Mouse (Mus musculus) kidney, postnatal 0 days (tissue): ENCODE data around the gene Asxl1. TPM values are rescaled to one million over a fixed set of nuclear protein-coding genes. Genes with fewer than 3 reads are reported as not detected.

Experiments used
- ATAC-seq: fragments of 200-750 bp; cut with Nextera tagmentation; replicated peaks from 2 replicates; pipeline ENCODE4 v1.8.0; 2017; ENCODE audit warnings: low read depth, moderate number of reproducible peaks, moderate TSS enrichment, moderate library complexity; ENCODE audit not compliant: low FRiP score
- DNase-seq: peaks from one replicate; pipeline ENCODE4 v3.0.0-alpha.2; 2016; ENCODE audit warnings: low spot score
- H3K27ac ChIP-seq: fragments of 300-500 bp; sonication (generic); 2 replicates; pipeline ENCODE4 v1.5.1; 2014; ENCODE audit warnings: mild to moderate bottlenecking
- H3K27me3 ChIP-seq: fragments of 300-500 bp; sonication (generic); 2 replicates; pipeline ENCODE4 v1.6.1; 2014; ENCODE audit warnings: low read length, mixed read lengths; ENCODE audit not compliant: insufficient read depth
- H3K36me3 ChIP-seq: fragments of 300-500 bp; sonication (generic); 2 replicates; pipeline ENCODE4 v1.6.1; 2014; ENCODE audit warnings: low read length, mixed read lengths; ENCODE audit not compliant: insufficient read depth
- H3K4me1 ChIP-seq: fragments of 300-500 bp; sonication (generic); replicated peaks from 2 replicates; pipeline ENCODE4 v1.6.1; 2014; ENCODE audit warnings: antibody characterized with exemption, low read length, mixed read lengths; ENCODE audit not compliant: insufficient read depth
- H3K4me2 ChIP-seq: fragments of 300-500 bp; sonication (generic); 2 replicates; pipeline ENCODE4 v1.6.1; 2014; ENCODE audit warnings: mild to moderate bottlenecking, low read length, moderate library complexity, mixed read lengths
- H3K4me3 ChIP-seq: fragments of 300-500 bp; sonication (generic); replicated peaks from 2 replicates; pipeline ENCODE4 v1.5.1; 2014; ENCODE audit warnings: low read depth, low read length
- H3K9ac ChIP-seq: fragments of 300-500 bp; sonication (generic); 2 replicates; pipeline ENCODE4 v1.6.1; 2014; ENCODE audit warnings: low read depth, low read length
- H3K9me3 ChIP-seq: fragments of 300-500 bp; sonication (generic); replicated peaks from 2 replicates; pipeline ENCODE4 v1.6.1; 2016; ENCODE audit warnings: low read length, inconsistent platforms, mixed read lengths
- CTCF ChIP-seq: IDR thresholded peaks from 2 replicates; pipeline ENCODE4 v1.5.1; 2016; ENCODE audit warnings: antibody characterized with exemption, low read depth, mild to moderate bottlenecking, moderate library complexity
- WGBS: fragments of 180-500 bp; shearing (Covaris S2); extraction: QIAGEN DNeasy Blood & Tissue Kit; methylation state at CpG from one replicate; pipeline ENCODE4 v1.1.7; 2014; 5-methylcytosine and 5-hydroxymethylcytosine counted together
- polyA plus RNA-seq: library from polyadenylated mRNA; unstranded; fragments of >200 nt; fragmentation: Nextera tagmentation; extraction: Ambion mirVana; gene quantifications from 2 replicates; pipeline ENCODE4 v1.2.1, GENCODE M21; 2015

Gene Asxl1
- polyA plus RNA-seq, 1 experiment from 2014 or later, result 14.1 TPM

- Histone ChIP-seq H3K4me1 (peaks cover 18% of the 10 kb centered on the region; the same call in 1 of the 2 replicates), H3K4me2 (no peak overlapping the region), H3K36me3 (0 out of 2 replicates have a peak, but pooled peaks cover 2% of the 10 kb centered on the region), H3K9ac (peak overlapping the region; percentile 32; the same call in 1 of the 2 replicates), H3K9me3 (no peaks in the 10 kb centered on the region), H3K27me3 (no peaks in the 10 kb centered on the region), H3K27ac (peak overlapping the region; percentile 64), H3K4me3 (no peak overlapping the region)
- 72% methylated on average over 4 of the region's 4 CpGs for WGBS
- DNase-seq (no peak), ATAC-seq (no peak)
- no peak for TF ChIP-seq CTCF
Observed at GRCm38 (mm10) chr2:153425124-153425844, 79.7 kb downstream of the Asxl1 start.

- H3K9ac ChIP-seq, result no peak overlapping the region
- H3K36me3 ChIP-seq, result peaks cover 5% of the 10 kb centered on the region; the same call in 1 of the 2 replicates
- no peaks in the 10 kb centered on the region for H3K9me3 ChIP-seq
- H3K27ac ChIP-seq, result peak overlapping the region; percentile 64
- no peak overlapping the region for H3K4me2 ChIP-seq
- no peak for TF ChIP-seq CTCF
- 68% methylated on average over 9 of the region's 9 CpGs for WGBS
- ATAC-seq (no peak), DNase-seq (no peak)
- no peaks in the 10 kb centered on the region for H3K27me3 ChIP-seq
- peaks cover 20% of the 10 kb centered on the region; the same call in 1 of the 2 replicates for H3K4me1 ChIP-seq
- H3K4me3 ChIP-seq, result no peak overlapping the region
Observed at GRCm38 (mm10) chr2:153425998-153426670, 80.5 kb downstream of the Asxl1 start.

- Histone ChIP-seq H3K4me3 (no peak overlapping the region), H3K9me3 (no peaks in the 10 kb centered on the region), H3K9ac (no peak overlapping the region), H3K27ac (no peak overlapping the region), H3K4me2 (no peak overlapping the region), H3K4me1 (peaks cover 28% of the 10 kb centered on the region; the same call in 1 of the 2 replicates), H3K27me3 (no peaks in the 10 kb centered on the region), H3K36me3 (peaks cover 5% of the 10 kb centered on the region; the same call in 1 of the 2 replicates)
- ATAC-seq (no peak), DNase-seq (no peak)
- no peak for TF ChIP-seq CTCF
- WGBS, result 37% methylated on average over 2 of the region's 2 CpGs
Observed at GRCm38 (mm10) chr2:153426931-153427330, 81.3 kb downstream of the Asxl1 start.

- Histone ChIP-seq H3K9ac (no peak overlapping the region), H3K4me3 (no peak overlapping the region), H3K4me1 (peaks cover 40% of the 10 kb centered on the region; the same call in 1 of the 2 replicates), H3K27ac (no peak overlapping the region), H3K9me3 (no peaks in the 10 kb centered on the region), H3K27me3 (no peaks in the 10 kb centered on the region), H3K36me3 (peaks cover 10% of the 10 kb centered on the region; the same call in 1 of the 2 replicates), H3K4me2 (no peak overlapping the region)
- WGBS, result 65% methylated on average over 2 of the region's 2 CpGs
- no peak for DNase-seq
- no peak for ATAC-seq
- TF ChIP-seq CTCF, result no peak
Observed at GRCm38 (mm10) chr2:153428485-153428884, 82.9 kb downstream of the Asxl1 start.

GRCm38 (mm10) chr2:153430571-153430970 lies 84.9 kb downstream of the Asxl1 start:
- 87% methylated on average over 1 of the region's 1 CpGs for WGBS
- no peak overlapping the region for H3K27ac ChIP-seq
- no peak for TF ChIP-seq CTCF
- H3K4me3 ChIP-seq, result no peak overlapping the region
- peaks cover 10% of the 10 kb centered on the region; the same call in 1 of the 2 replicates for H3K36me3 ChIP-seq
- no peaks in the 10 kb centered on the region for H3K27me3 ChIP-seq
- no peak for DNase-seq
- no peak for ATAC-seq
- no peak overlapping the region for H3K4me2 ChIP-seq
- H3K9me3 ChIP-seq, result no peaks in the 10 kb centered on the region
- no peak overlapping the region for H3K9ac ChIP-seq
- H3K4me1 ChIP-seq, result peaks cover 54% of the 10 kb centered on the region

- no peak overlapping the region for H3K4me3 ChIP-seq
- no peak for TF ChIP-seq CTCF
- H3K27ac ChIP-seq, result peak overlapping the region; percentile 75
- no peaks in the 10 kb centered on the region for H3K9me3 ChIP-seq
- DNase-seq (peak; percentile 77), ATAC-seq (peak; percentile 34; the same call in 1 of the 2 replicates)
- peaks cover 64% of the 10 kb centered on the region for H3K4me1 ChIP-seq
- WGBS, result 17% methylated on average over 7 of the region's 7 CpGs
- peaks cover 10% of the 10 kb centered on the region; the same call in 1 of the 2 replicates for H3K36me3 ChIP-seq
- no peak overlapping the region for H3K9ac ChIP-seq
- H3K4me2 ChIP-seq, result no peak overlapping the region
- H3K27me3 ChIP-seq, result no peaks in the 10 kb centered on the region
Observed at GRCm38 (mm10) chr2:153432492-153432891, 86.9 kb downstream of the Asxl1 start.
